Mouse (Mus musculus): ENCODE results near the gene Gli2. TPM values are rescaled to one million over a fixed set of nuclear protein-coding genes. Genes with fewer than 3 reads are reported as not detected.

Gene Gli2
- total and polyA plus RNA-seq, 2 experiments, result 0.10 TPM; not detected in 1

- no peak overlapping the region for H3K27ac ChIP-seq (replicated peaks; ENCODE audit: insufficient read depth, low read depth, low read length)
- DNase-seq (ENCODE audit: extremely low read depth, low read depth, low spot score), result no peak
Observed at GRCm38 (mm10) chr1:118825035-118825434, 228.4 kb downstream of the Gli2 start.

GRCm38 (mm10) chr1:118822258-118822657 lies 231.2 kb downstream of the Gli2 start:
- no peak overlapping the region for H3K27ac ChIP-seq (replicated peaks; ENCODE audit: insufficient read depth, low read depth, low read length)
- no peak overlapping the region for H3K9ac ChIP-seq (ENCODE audit: low read depth, low read length)
- WGBS, result 96% methylated on average over 2 of the region's 2 CpGs
- no peaks in the 10 kb centered on the region for H3K36me3 ChIP-seq (ENCODE audit: control insufficient read depth, insufficient read depth, low read length)
- TF ChIP-seq POLR2A (IDR thresholded peaks at IDR 0.05; ENCODE audit: extremely low read depth, insufficient read depth, low read length) (no peak), CTCF (IDR thresholded peaks at IDR 0.05; ENCODE audit: low read depth, low read length) (peak; percentile 31; the same call in 1 of the 2 replicates)
- H3K27me3 ChIP-seq (ENCODE audit: control insufficient read depth, insufficient read depth, low read length), result no peaks in the 10 kb centered on the region
- DNase-seq (ENCODE audit: extremely low read depth, low read depth, low spot score), result no peak
- no peak overlapping the region for H3K4me3 ChIP-seq (ENCODE audit: insufficient read depth, low read depth, low read length)
- no peaks in the 10 kb centered on the region for H3K4me1 ChIP-seq (ENCODE audit: control insufficient read depth, insufficient read depth, low read length)
- no peaks in the 10 kb centered on the region for H3K79me2 ChIP-seq (ENCODE audit: control insufficient read depth, insufficient read depth, low read length)

More at GRCm38 (mm10) chr1:118825035-118825434, 228.4 kb downstream of the Gli2 start:
- 82% methylated on average over 3 of the region's 3 CpGs for WGBS
- Histone ChIP-seq H3K9ac (ENCODE audit: low read depth, low read length) (no peak overlapping the region), H3K36me3 (ENCODE audit: control insufficient read depth, insufficient read depth, low read length) (no peaks in the 10 kb centered on the region), H3K79me2 (ENCODE audit: control insufficient read depth, insufficient read depth, low read length) (no peaks in the 10 kb centered on the region), H3K4me3 (ENCODE audit: insufficient read depth, low read depth, low read length) (no peak overlapping the region), H3K27me3 (ENCODE audit: control insufficient read depth, insufficient read depth, low read length) (no peaks in the 10 kb centered on the region), H3K4me1 (ENCODE audit: control insufficient read depth, insufficient read depth, low read length) (no peaks in the 10 kb centered on the region)
- TF ChIP-seq CTCF (IDR thresholded peaks at IDR 0.05; ENCODE audit: low read depth, low read length), result no peak
- TF ChIP-seq POLR2A (IDR thresholded peaks at IDR 0.05; ENCODE audit: extremely low read depth, insufficient read depth, low read length), result no peak

DNA sequence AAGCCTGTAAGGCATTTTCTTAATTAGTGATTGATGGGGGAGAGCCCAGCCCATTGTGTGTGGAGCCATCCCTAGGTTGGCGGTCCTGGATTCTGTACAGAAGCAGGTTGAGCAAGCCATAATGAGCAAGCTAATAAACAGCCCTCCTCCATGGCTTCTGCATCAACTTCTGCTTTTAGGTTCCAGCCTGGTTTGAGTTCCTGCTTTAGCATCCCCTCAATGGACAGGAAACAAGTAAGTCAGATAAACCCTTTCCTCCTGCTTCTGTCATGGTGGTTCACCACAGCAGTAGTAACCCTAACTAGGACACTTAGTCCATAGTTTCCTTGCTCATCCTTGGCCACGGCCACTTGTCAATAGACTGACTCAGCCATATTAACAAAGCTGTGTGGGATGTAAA lies 238.4 kb downstream of the Gli2 start:
- WGBS, result 80% methylated on average over 2 of the region's 2 CpGs
- Histone ChIP-seq H3K27ac (replicated peaks; ENCODE audit: insufficient read depth, low read depth, low read length) (no peak overlapping the region), H3K36me3 (ENCODE audit: control insufficient read depth, insufficient read depth, low read length) (no peaks in the 10 kb centered on the region), H3K4me1 (ENCODE audit: control insufficient read depth, insufficient read depth, low read length) (peaks cover 8% of the 10 kb centered on the region; the same call in 1 of the 2 replicates), H3K27me3 (ENCODE audit: control insufficient read depth, insufficient read depth, low read length) (no peaks in the 10 kb centered on the region), H3K9ac (ENCODE audit: low read depth, low read length) (no peak overlapping the region), H3K79me2 (ENCODE audit: control insufficient read depth, insufficient read depth, low read length) (no peaks in the 10 kb centered on the region), H3K4me3 (ENCODE audit: insufficient read depth, low read depth, low read length) (no peak overlapping the region)
- DNase-seq (ENCODE audit: extremely low read depth, low read depth, low spot score), result no peak
- TF ChIP-seq POLR2A (IDR thresholded peaks at IDR 0.05; ENCODE audit: extremely low read depth, insufficient read depth, low read length) (no peak), CTCF (IDR thresholded peaks at IDR 0.05; ENCODE audit: low read depth, low read length) (no peak)

GRCm38 (mm10) chr1:118810336-118810735 lies 243.1 kb downstream of the Gli2 start:
- Histone ChIP-seq H3K79me2 (ENCODE audit: control insufficient read depth, insufficient read depth, low read length) (no peaks in the 10 kb centered on the region), H3K27ac (replicated peaks; ENCODE audit: insufficient read depth, low read depth, low read length) (no peak overlapping the region), H3K9ac (ENCODE audit: low read depth, low read length) (no peak overlapping the region), H3K36me3 (ENCODE audit: control insufficient read depth, insufficient read depth, low read length) (no peaks in the 10 kb centered on the region), H3K4me1 (ENCODE audit: control insufficient read depth, insufficient read depth, low read length) (peaks cover 8% of the 10 kb centered on the region; the same call in 1 of the 2 replicates), H3K4me3 (ENCODE audit: insufficient read depth, low read depth, low read length) (no peak overlapping the region), H3K27me3 (ENCODE audit: control insufficient read depth, insufficient read depth, low read length) (no peaks in the 10 kb centered on the region)
- TF ChIP-seq CTCF (IDR thresholded peaks at IDR 0.05; ENCODE audit: low read depth, low read length), result no peak
- TF ChIP-seq POLR2A (IDR thresholded peaks at IDR 0.05; ENCODE audit: extremely low read depth, insufficient read depth, low read length), result no peak
- WGBS, result 81% methylated on average over 4 of the region's 4 CpGs
- no peak for DNase-seq (ENCODE audit: extremely low read depth, low read depth, low spot score)

- TF ChIP-seq POLR2A (IDR thresholded peaks at IDR 0.05; ENCODE audit: extremely low read depth, insufficient read depth, low read length) (no peak), CTCF (IDR thresholded peaks at IDR 0.05; ENCODE audit: low read depth, low read length) (no peak)
- Histone ChIP-seq H3K4me1 (ENCODE audit: control insufficient read depth, insufficient read depth, low read length) (no peaks in the 10 kb centered on the region), H3K27ac (replicated peaks; ENCODE audit: insufficient read depth, low read depth, low read length) (no peak overlapping the region), H3K9ac (ENCODE audit: low read depth, low read length) (no peak overlapping the region), H3K4me3 (ENCODE audit: insufficient read depth, low read depth, low read length) (no peak overlapping the region), H3K27me3 (ENCODE audit: control insufficient read depth, insufficient read depth, low read length) (no peaks in the 10 kb centered on the region), H3K36me3 (ENCODE audit: control insufficient read depth, insufficient read depth, low read length) (no peaks in the 10 kb centered on the region), H3K79me2 (ENCODE audit: control insufficient read depth, insufficient read depth, low read length) (no peaks in the 10 kb centered on the region)
- 85% methylated on average over 3 of the region's 3 CpGs for WGBS
- no peak for DNase-seq (ENCODE audit: extremely low read depth, low read depth, low spot score)
Observed at GRCm38 (mm10) chr1:118806727-118807126, 246.7 kb downstream of the Gli2 start.

- Histone ChIP-seq H3K4me1 (ENCODE audit: control insufficient read depth, insufficient read depth, low read length) (no peaks in the 10 kb centered on the region), H3K4me3 (ENCODE audit: insufficient read depth, low read depth, low read length) (no peak overlapping the region), H3K27ac (replicated peaks; ENCODE audit: insufficient read depth, low read depth, low read length) (no peak overlapping the region), H3K79me2 (ENCODE audit: control insufficient read depth, insufficient read depth, low read length) (no peaks in the 10 kb centered on the region), H3K36me3 (ENCODE audit: control insufficient read depth, insufficient read depth, low read length) (no peaks in the 10 kb centered on the region), H3K27me3 (ENCODE audit: control insufficient read depth, insufficient read depth, low read length) (0 out of 2 replicates have a peak, but pooled peaks cover 1% of the 10 kb centered on the region), H3K9ac (ENCODE audit: low read depth, low read length) (no peak overlapping the region)
- no peak for DNase-seq (ENCODE audit: extremely low read depth, low read depth, low spot score)
- no peak for TF ChIP-seq POLR2A (IDR thresholded peaks at IDR 0.05; ENCODE audit: extremely low read depth, insufficient read depth, low read length)
- TF ChIP-seq CTCF (IDR thresholded peaks at IDR 0.05; ENCODE audit: low read depth, low read length), result no peak
- 86% methylated on average over 5 of the region's 5 CpGs for WGBS
Observed at GRCm38 (mm10) chr1:118802166-118802565, 251.3 kb downstream of the Gli2 start.

Measured in liver, adult 2 months (tissue).